Mouse (Mus musculus) stomach, postnatal 0 days (tissue): ENCODE results near the gene Gpr173.

ENCODE experiments used
- CTCF ChIP-seq: IDR thresholded peaks from 2 replicates; pipeline ENCODE4 v1.5.1; 2016; ENCODE audit warnings: antibody characterized with exemption, low read depth, mild to moderate bottlenecking, moderate library complexity
- EP300 ChIP-seq: optimal IDR thresholded peaks from 2 replicates; pipeline ENCODE3; 2016; ENCODE audit warnings: antibody characterized with exemption

- TF ChIP-seq EP300 (no peak), CTCF (no peak)
Measured at GRCm38 (mm10) chrX:152403251-152403650, 34.7 kb upstream of the Gpr173 start.
